Mouse (Mus musculus) liver, embryonic 14.5 days (tissue): ENCODE results near the gene Dcn. TPM values are rescaled to one million over a fixed set of nuclear protein-coding genes. Genes with fewer than 3 reads are reported as not detected.

ENCODE experiments used
- ATAC-seq: fragments of 200-750 bp; cut with Nextera tagmentation; 2 replicates; pipeline ENCODE4 v1.8.0; 2017; ENCODE audit warnings: moderate number of reproducible peaks, mild to moderate bottlenecking, moderate library complexity; ENCODE audit not compliant: insufficient read depth
- DNase-seq, 3 experiments: peaks; one replicate each; pipeline ENCODE4 v3.0.0-alpha.2; 2012 to 2013; ENCODE audit warnings: low read depth in 3 of 3, low spot score in 3 of 3
- H3K27ac ChIP-seq: fragments of 300-500 bp; sonication (generic); 2 replicates; pipeline ENCODE4 v1.5.1; 2014; ENCODE audit warnings: moderate library complexity, mild to moderate bottlenecking, control low read depth, inconsistent platforms
- H3K27me3 ChIP-seq: fragments of 300-500 bp; sonication (generic); 2 replicates; pipeline ENCODE4 v1.6.1; 2014; ENCODE audit warnings: mild to moderate bottlenecking, low read length, moderate library complexity; ENCODE audit not compliant: control insufficient read depth, insufficient read depth
- H3K36me3 ChIP-seq: fragments of 300-500 bp; sonication (generic); replicated peaks from 2 replicates; pipeline ENCODE4 v1.6.1; 2014; ENCODE audit warnings: low read depth; ENCODE audit not compliant: control insufficient read depth, insufficient read depth
- H3K4me1 ChIP-seq, 2 experiments: fragments of 200-500 bp in 1 of 2; fragments of 300-500 bp in 1 of 2; sonication (generic) in 1 of 2; replicated peaks; 2 replicates each; pipeline ENCODE4 v1.6.1; 2012 to 2014; ENCODE audit warnings: antibody characterized with exemption in 1 of 2, inconsistent platforms in 1 of 2, low read length in 1 of 2; ENCODE audit not compliant: control insufficient read depth in 2 of 2, insufficient read depth in 2 of 2
- H3K4me2 ChIP-seq: fragments of 300-500 bp; sonication (generic); 2 replicates; pipeline ENCODE4 v1.6.1; 2014; ENCODE audit warnings: low read depth, mild to moderate bottlenecking, control low read depth, moderate library complexity
- H3K4me3 ChIP-seq, 2 experiments: fragments of 200-500 bp in 1 of 2; fragments of 300-500 bp in 1 of 2; sonication (generic) in 1 of 2; 2 replicates each; pipeline ENCODE4 v1.5.1; 2012 to 2014; ENCODE audit warnings: low read depth in 2 of 2, low read length in 2 of 2, mild to moderate bottlenecking in 2 of 2, control low read depth in 1 of 2, inconsistent platforms in 1 of 2, moderate library complexity in 1 of 2; ENCODE audit not compliant: insufficient read depth in 1 of 2
- H3K9ac ChIP-seq: fragments of 300-500 bp; sonication (generic); replicated peaks from 2 replicates; pipeline ENCODE4 v1.6.1; 2014; ENCODE audit warnings: mild to moderate bottlenecking, control low read depth, moderate library complexity
- H3K9me3 ChIP-seq: fragments of 300-500 bp; sonication (generic); 2 replicates; pipeline ENCODE4 v1.6.1; 2016; ENCODE audit warnings: low read length, mixed read lengths; ENCODE audit not compliant: control insufficient read depth
- CTCF ChIP-seq: IDR thresholded peaks from 2 replicates; pipeline ENCODE4 v1.5.1; 2016; ENCODE audit warnings: antibody characterized with exemption, low read depth, control low read depth
- EP300 ChIP-seq: IDR thresholded peaks from 2 replicates; pipeline ENCODE4 v1.6.1; 2016; ENCODE audit warnings: antibody characterized with exemption, low read depth
- WGBS: fragments of 180-500 bp; shearing (Covaris S2); extraction: QIAGEN DNeasy Blood & Tissue Kit; methylation state at CpG from one replicate; pipeline ENCODE4 v1.1.7; 2014; ENCODE audit not compliant: insufficient replicate concordance; 5-methylcytosine and 5-hydroxymethylcytosine counted together
- polyA plus RNA-seq, 2 experiments: library from polyadenylated mRNA; depleted of rRNA in 1 of 2; stranded (reverse) in 1 of 2; unstranded in 1 of 2; fragments of >200 nt; fragmentation: Nextera tagmentation in 1 of 2; extraction: Ambion mirVana in 1 of 2; gene quantifications; 2 replicates each; pipeline versions ENCODE4 v1.2.1 to v1.2.3; 2012 to 2014

Gene Dcn
- 26.9 and 30.8 TPM in 2 replicates for polyA plus RNA-seq (2012; rRNA removed)
- 44.4 and 44.8 TPM in 2 replicates for polyA plus RNA-seq (2014; fragmentation: Nextera tagmentation; extraction: Ambion mirVana)

DNA sequence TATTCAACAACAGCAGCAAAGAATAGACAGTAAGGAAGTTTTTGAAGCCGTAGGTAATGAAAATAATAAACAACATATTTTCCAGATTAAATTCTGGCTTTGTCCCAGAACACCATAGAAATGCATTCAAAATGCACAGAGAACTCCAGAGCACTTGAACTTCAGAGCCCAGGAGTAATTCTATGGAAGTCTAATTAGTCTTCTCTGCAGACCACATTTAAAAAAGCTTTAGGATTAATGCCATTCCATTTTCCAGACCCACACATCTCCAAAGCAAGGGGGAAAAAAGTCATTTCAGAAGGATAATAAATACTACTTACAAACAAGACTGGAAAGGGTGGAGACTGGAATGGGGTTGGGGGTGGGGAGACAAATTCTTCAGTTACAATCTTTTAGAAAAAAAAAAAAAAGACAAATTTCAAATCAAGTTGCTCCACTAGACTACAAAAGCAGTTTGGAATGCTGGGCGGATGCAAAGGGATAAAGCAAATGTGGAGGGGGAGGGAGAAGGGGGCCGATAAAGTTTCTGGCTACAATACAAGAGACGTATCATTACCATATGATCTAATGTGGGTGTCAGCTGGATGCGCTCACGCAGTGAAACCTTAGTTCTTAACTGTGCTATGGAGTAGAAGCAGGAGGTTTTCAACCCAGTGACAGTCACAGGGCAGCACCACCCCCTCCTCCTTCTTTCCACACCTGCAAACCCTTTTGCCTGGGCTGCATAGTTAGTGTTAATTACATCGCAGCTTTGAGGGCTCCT lies at the start of gene Dcn:
TSS of gene Dcn (plus strand) at position 606 of the 763 bp plus-strand sequence.
- Histone ChIP-seq H3K4me3 (no peak within 1 kb of the TSS), H3K27ac (no peak within 1 kb of the TSS), H3K9ac (no peak within 1 kb of the TSS)

GRCm38 (mm10) chr10:97436662-97437061 lies 42.7 kb upstream of the Dcn start:
- Histone ChIP-seq H3K4me1 (no peaks in the 10 kb centered on the region), H3K27ac (no peak overlapping the region), H3K36me3 (no peaks in the 10 kb centered on the region), H3K9me3 (no peaks in the 10 kb centered on the region), H3K9ac (no peak overlapping the region), H3K4me3 (no peak overlapping the region), H3K4me2 (no peak overlapping the region), H3K27me3 (no peaks in the 10 kb centered on the region)
- no peak for ATAC-seq
- no peak for TF ChIP-seq CTCF
- TF ChIP-seq EP300 = no peak
- 64% methylated on average over 5 of the region's 5 CpGs for WGBS
- DNase-seq = no peak

More for the DNA sequence above, at the start of gene Dcn:
- no peak for DNase-seq
- WGBS = 25% methylated on average over 7 of the region's 7 CpGs
- H3K36me3 ChIP-seq = no peaks in the 10 kb centered on the region
- no peaks in the 10 kb centered on the region for H3K27me3 ChIP-seq
- no peaks in the 10 kb centered on the region for H3K4me1 ChIP-seq
- no peak within 1 kb of the TSS for H3K4me2 ChIP-seq
- TF ChIP-seq EP300 (no peak), CTCF (no peak)
- no peaks in the 10 kb centered on the region for H3K9me3 ChIP-seq
- ATAC-seq = no peak

- H3K4me3 ChIP-seq = no peak overlapping the region
- DNase-seq (no peak), ATAC-seq (no peak)
These were observed 37.1 kb upstream of the Dcn start for GRCm38 (mm10) chr10:97442300-97442699.

GRCm38 (mm10) chr10:97446486-97446885 lies 32.9 kb upstream of the Dcn start:
- no peaks in the 10 kb centered on the region for H3K9me3 ChIP-seq
- TF ChIP-seq EP300 (no peak), CTCF (no peak)
- no peak overlapping the region for H3K4me2 ChIP-seq
- 54% methylated on average over 4 of the region's 4 CpGs for WGBS
- H3K4me3 ChIP-seq = no peak overlapping the region
- DNase-seq (no peak), ATAC-seq (no peak)
- H3K9ac ChIP-seq = no peak overlapping the region
- no peaks in the 10 kb centered on the region for H3K36me3 ChIP-seq
- no peak overlapping the region for H3K27ac ChIP-seq
- no peaks in the 10 kb centered on the region for H3K4me1 ChIP-seq
- H3K27me3 ChIP-seq = no peaks in the 10 kb centered on the region

More at GRCm38 (mm10) chr10:97442300-97442699, 37.1 kb upstream of the Dcn start:
- H3K27ac ChIP-seq = no peak overlapping the region
- no peak overlapping the region for H3K9ac ChIP-seq
- H3K27me3 ChIP-seq = no peaks in the 10 kb centered on the region
- no peaks in the 10 kb centered on the region for H3K4me1 ChIP-seq
- TF ChIP-seq EP300 = no peak
- TF ChIP-seq CTCF = no peak
- no peaks in the 10 kb centered on the region for H3K9me3 ChIP-seq
- no peaks in the 10 kb centered on the region for H3K36me3 ChIP-seq
- H3K4me2 ChIP-seq = no peak overlapping the region
- 27% methylated on average over 2 of the region's 2 CpGs for WGBS

GRCm38 (mm10) chr10:97452886-97453285 lies 26.5 kb upstream of the Dcn start:
- H3K27ac ChIP-seq = no peak overlapping the region
- WGBS = 59% methylated on average over 1 of the region's 1 CpGs
- H3K4me1 ChIP-seq = no peaks in the 10 kb centered on the region
- ATAC-seq (no peak), DNase-seq (no peak)
- TF ChIP-seq CTCF = no peak
- TF ChIP-seq EP300 = no peak
- no peaks in the 10 kb centered on the region for H3K9me3 ChIP-seq
- no peak overlapping the region for H3K4me2 ChIP-seq
- no peaks in the 10 kb centered on the region for H3K36me3 ChIP-seq
- no peak overlapping the region for H3K9ac ChIP-seq
- H3K27me3 ChIP-seq = no peaks in the 10 kb centered on the region
- no peak overlapping the region for H3K4me3 ChIP-seq
